11 mouse cellular contexts compared by ENCODE assay signal in the genomic region with DNA sequence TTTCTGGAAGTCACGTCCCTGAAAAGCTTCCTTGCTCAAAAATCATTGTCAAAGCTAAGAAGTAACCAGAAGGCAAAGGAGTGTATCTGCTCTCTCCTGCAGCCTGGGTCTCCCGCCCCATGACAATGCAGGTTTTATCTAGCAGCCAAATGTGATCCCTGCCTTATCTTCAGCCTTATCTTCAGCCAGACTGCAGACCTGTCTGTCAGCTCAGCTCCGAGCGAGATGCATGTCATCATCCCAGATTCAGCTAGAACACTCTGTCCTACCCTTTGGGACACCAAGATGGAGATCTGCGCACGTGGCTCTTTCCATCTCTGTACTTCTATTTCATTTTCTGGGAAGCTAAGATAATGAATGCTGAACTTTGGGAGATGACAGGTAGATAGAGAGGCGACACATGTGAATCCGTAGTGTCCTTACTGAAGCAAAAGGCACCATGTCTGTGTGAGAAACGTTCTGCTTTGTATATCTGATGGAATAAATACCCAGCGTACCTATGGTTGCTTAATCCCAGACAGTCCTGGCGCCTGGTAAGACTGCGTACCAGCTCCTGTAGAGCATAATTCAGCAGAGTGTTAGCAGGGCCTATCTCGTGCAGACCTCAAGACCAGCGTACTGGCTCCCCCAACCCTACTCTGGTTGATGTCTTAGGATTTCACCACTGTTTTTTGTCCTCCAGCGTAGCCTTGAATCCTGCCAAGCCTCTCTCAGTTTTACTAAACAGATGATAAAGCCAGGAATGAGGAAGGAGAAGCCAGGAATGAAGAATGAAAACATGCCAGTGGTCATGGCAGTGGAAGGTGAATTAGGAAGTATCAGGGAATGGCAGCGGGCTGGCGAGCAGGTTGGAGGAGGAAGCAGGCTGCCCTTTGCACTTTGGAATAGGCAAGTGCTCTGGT.
DNase-seq lines count a peak whose midpoint lies in the region; ATAC-seq and TF ChIP-seq lines count a peak whose summit lies in the region.
"Had no signal": no experiment of that assay in that cellular context is flagged by ENCODE, and none has a peak within 500 bp of the region (broad histone marks: within the 10 kb centered on the region; RNA-seq: fewer than 3 reads in every experiment).

No protein-coding gene starts in this region.

- no peak for TF ChIP-seq POLR2A in bone marrow, adult 2 months (IDR thresholded peaks at IDR 0.05; ENCODE audit: borderline replicate concordance, control insufficient read depth, low read depth, low read length)

- H3K4me2 ChIP-seq in embryonic facial prominence, embryonic 14.5 days (ENCODE audit: low read depth, low read length): no peak overlapping the region
- H3K4me2 ChIP-seq in liver, embryonic 12.5 days: peak overlapping the region; percentile 4

- H3K4me3 ChIP-seq in bone marrow, adult 2 months (replicated peaks; ENCODE audit: control insufficient read depth, low read depth, low read length): no peak overlapping the region
- H3K4me3 ChIP-seq in embryonic facial prominence, embryonic 14.5 days (ENCODE audit: low read depth, low read length): no peak overlapping the region
- no peak overlapping the region for H3K4me3 ChIP-seq in liver, embryonic 12.5 days
- H3K4me3 ChIP-seq: hindbrain, embryonic 10.5 days had no signal

- H3K4me1 ChIP-seq in bone marrow, adult 2 months (ENCODE audit: control insufficient read depth, insufficient read depth, low read length): peaks cover 19% of the 10 kb centered on the region
- H3K4me1 ChIP-seq in embryonic facial prominence, embryonic 14.5 days (ENCODE audit: control insufficient read depth, insufficient read depth, low read length): peaks cover 28% of the 10 kb centered on the region
- peaks cover 34% of the 10 kb centered on the region for H3K4me1 ChIP-seq in liver, embryonic 12.5 days

- no peaks in the 10 kb centered on the region for H3K36me3 ChIP-seq in embryonic facial prominence, embryonic 14.5 days (ENCODE audit: control insufficient read depth, insufficient read depth, low read length)
- no peaks in the 10 kb centered on the region for H3K36me3 ChIP-seq in liver, embryonic 12.5 days
- H3K36me3 ChIP-seq: hindbrain, embryonic 10.5 days had no signal

- no peak overlapping the region for H3K9ac ChIP-seq in embryonic facial prominence, embryonic 14.5 days (ENCODE audit: low read depth, low read length)
- H3K9ac ChIP-seq in liver, embryonic 12.5 days: no peak overlapping the region

- no peak for ATAC-seq in embryonic facial prominence, embryonic 14.5 days (ENCODE audit: low read depth)
- peak; percentile 83 for ATAC-seq in liver, embryonic 12.5 days

- H3K27me3 ChIP-seq in embryonic facial prominence, embryonic 14.5 days (replicated peaks; ENCODE audit: control insufficient read depth, insufficient read depth, low read length): no peaks in the 10 kb centered on the region
- H3K27me3 ChIP-seq in liver, embryonic 12.5 days (replicated peaks): no peaks in the 10 kb centered on the region

- peak overlapping the region; percentile 76 for H3K27ac ChIP-seq in bone marrow, adult 2 months (ENCODE audit: control insufficient read depth, insufficient read depth, low read depth, low read length, poor library complexity)
- H3K27ac ChIP-seq in embryonic facial prominence, embryonic 14.5 days (replicated peaks; ENCODE audit: low read depth, low read length): peak overlapping the region; percentile 74
- H3K27ac ChIP-seq in liver, embryonic 12.5 days: peak overlapping the region; percentile 42; the same call in 1 of the 2 replicates

- 60% methylated on average over 17 of the region's 17 CpGs for WGBS in bone marrow, adult 2 months
- WGBS in embryonic facial prominence, embryonic 14.5 days: 82% methylated on average over 17 of the region's 17 CpGs
- 40% methylated on average over 17 of the region's 17 CpGs for WGBS in liver, embryonic 12.5 days (ENCODE audit: insufficient replicate concordance)

- no peak for TF ChIP-seq CTCF in bone marrow, adult 2 months (IDR thresholded peaks at IDR 0.05; ENCODE audit: control insufficient read depth, insufficient read depth, low read length)

- H3K9me3 ChIP-seq in embryonic facial prominence, embryonic 14.5 days (ENCODE audit: control insufficient read depth, low read length): no peaks in the 10 kb centered on the region
- no peaks in the 10 kb centered on the region for H3K9me3 ChIP-seq in liver, embryonic 12.5 days (replicated peaks)
- H3K9me3 ChIP-seq: hindbrain, embryonic 10.5 days had no signal

- peak; percentile 42 for DNase-seq in kidney, postnatal 10 days
- DNase-seq in kidney, adult 18-20 months: no peak
- peak; percentile 31 for DNase-seq in embryonic facial prominence, embryonic 14.5 days (ENCODE audit: low spot score)
- no peak for DNase-seq in embryo, embryonic 11 days
- DNase-seq in left cerebral cortex, adult 8-10 months (ENCODE audit: low spot score in 2 of 2): no peak
- no peak for DNase-seq in spleen, adult 18-20 months
- DNase-seq: midbrain, embryonic 14.5 days; right cerebral cortex, postnatal 4 days had no signal

Comparison
In these comparisons a context has a peak if more than half of its experiments do, and no peak if none do; other contexts are left out.
1. DNase-seq: peak in kidney, postnatal 10 days (single experiment) and embryonic facial prominence, embryonic 14.5 days (single experiment); none in kidney, adult 18-20 months (single experiment), embryo, embryonic 11 days (single experiment), left cerebral cortex, adult 8-10 months (0 of 2) and spleen, adult 18-20 months (0 of 2).
2. Peak in every context shown above with its lines, with median percentiles within 50 percentile points of each other: H3K27ac ChIP-seq.